Mouse (Mus musculus) MEL (cell line): Measurements from ENCODE around the gene Vsig8. TPM values are rescaled to one million over a fixed set of nuclear protein-coding genes. Genes with fewer than 3 reads are reported as not detected.

Source experiments
- DNase-seq: peaks from one replicate; pipeline ENCODE4 v3.0.0; 2011; ENCODE audit warnings: low read depth, low spot score
- H3K27ac ChIP-seq: 2 replicates; pipeline ENCODE4 v1.5.1; 2012; ENCODE audit warnings: low read depth, mild to moderate bottlenecking, control low read depth, low read length, moderate library complexity; ENCODE audit not compliant: control insufficient read depth
- H3K27me3 ChIP-seq, 2 experiments: fragments of 150-350 bp in 1 of 2; sonication (generic) in 1 of 2; 2 replicates each; pipeline ENCODE4 v1.6.1; 2012; ENCODE audit warnings: low read length in 2 of 2, mild to moderate bottlenecking in 2 of 2, improper control_type of control experiment in 1 of 2, moderate library complexity in 1 of 2; ENCODE audit not compliant: insufficient read depth in 2 of 2, control insufficient read depth in 1 of 2
- H3K36me3 ChIP-seq, 2 experiments: 2 replicates each; pipeline ENCODE4 v1.6.1; 2012 to 2014; ENCODE audit warnings: low read length in 2 of 2, improper control_type of control experiment in 1 of 2, inconsistent platforms in 1 of 2, mild to moderate bottlenecking in 1 of 2; ENCODE audit not compliant: insufficient read depth in 2 of 2, control insufficient read depth in 1 of 2
- H3K4me1 ChIP-seq, 2 experiments: fragments of 150-350 bp in 1 of 2; sonication (generic) in 1 of 2; 2 replicates each; pipeline ENCODE4 v1.6.1; 2012; ENCODE audit warnings: low read length in 2 of 2, improper control_type of control experiment in 1 of 2, mild to moderate bottlenecking in 1 of 2; ENCODE audit not compliant: insufficient read depth in 2 of 2, control insufficient read depth in 1 of 2
- H3K4me3 ChIP-seq, 2 experiments: fragments of 150-350 bp in 1 of 2; sonication (generic) in 1 of 2; 2 replicates each; pipeline ENCODE4 v1.5.1; 2012; ENCODE audit warnings: low read depth in 2 of 2, low read length in 2 of 2, mild to moderate bottlenecking in 2 of 2, moderate library complexity in 2 of 2, control low read depth in 1 of 2, improper control_type of control experiment in 1 of 2; ENCODE audit not compliant: control insufficient read depth in 1 of 2, insufficient read depth in 1 of 2
- H3K79me2 ChIP-seq: 2 replicates; pipeline ENCODE4 v1.6.1; 2012; ENCODE audit warnings: mild to moderate bottlenecking, low read length, moderate library complexity; ENCODE audit not compliant: control insufficient read depth, poor library complexity, insufficient read depth
- H3K9ac ChIP-seq: 2 replicates; pipeline ENCODE4 v1.6.1; 2012; ENCODE audit warnings: low read depth, mild to moderate bottlenecking, control low read depth, low read length, moderate library complexity; ENCODE audit not compliant: control insufficient read depth, poor library complexity, severe bottlenecking
- H3K9me3 ChIP-seq: fragments of 150-350 bp; sonication (generic); replicated peaks from 2 replicates; pipeline ENCODE4 v1.6.1; 2012; ENCODE audit warnings: mild to moderate bottlenecking, low read length, improper control_type of control experiment, moderate library complexity; ENCODE audit not compliant: insufficient read depth
- CHD1 ChIP-seq: IDR thresholded peaks from 2 replicates; pipeline ENCODE4 v1.6.1; 2012; ENCODE audit warnings: low read depth, mild to moderate bottlenecking, inconsistent platforms, low read length, improper control_type of control experiment
- GATA1 ChIP-seq: IDR thresholded peaks from 2 replicates; pipeline ENCODE4 v1.6.1; 2011; ENCODE audit warnings: low read depth, low read length, improper control_type of control experiment
- JUND ChIP-seq: IDR thresholded peaks from 2 replicates; pipeline ENCODE4 v1.6.1; 2011; ENCODE audit warnings: low read depth, mild to moderate bottlenecking, improper control_type of control experiment, low read length
- KAT2A ChIP-seq: conservative IDR thresholded peaks from 2 replicates; pipeline ENCODE4 v1.6.1; 2012; ENCODE audit warnings: low read depth, low read length, improper control_type of control experiment, inconsistent platforms
- MAFK ChIP-seq: IDR thresholded peaks from 2 replicates; pipeline ENCODE4 v1.6.1; 2011; ENCODE audit warnings: low read depth, mild to moderate bottlenecking, low read length, improper control_type of control experiment, borderline replicate concordance
- MEF2A ChIP-seq: IDR thresholded peaks from 2 replicates; pipeline ENCODE4 v1.6.1; 2014; ENCODE audit warnings: low read depth, mild to moderate bottlenecking, inconsistent platforms, low read length, improper control_type of control experiment; ENCODE audit not compliant: poor library complexity, insufficient replicate concordance, severe bottlenecking; ENCODE audit errors: extremely low read depth
- MYB ChIP-seq: IDR thresholded peaks from 2 replicates; pipeline ENCODE4 v1.6.1; 2011; ENCODE audit warnings: mild to moderate bottlenecking, low read depth, low read length, improper control_type of control experiment
- MYC ChIP-seq: IDR thresholded peaks from 2 replicates; pipeline ENCODE4 v1.6.1; 2011; ENCODE audit warnings: low read depth, mild to moderate bottlenecking, low read length, improper control_type of control experiment, moderate library complexity
- NELFE ChIP-seq: IDR thresholded peaks from 2 replicates; pipeline ENCODE4 v1.6.1; 2011; ENCODE audit warnings: low read depth, low read length, improper control_type of control experiment
- NRF1 ChIP-seq: IDR thresholded peaks from 2 replicates; pipeline ENCODE4 v1.6.1; 2014; ENCODE audit warnings: low read depth, mild to moderate bottlenecking, inconsistent platforms, low read length, improper control_type of control experiment, moderate library complexity; ENCODE audit not compliant: poor library complexity, insufficient read depth, severe bottlenecking
- POLR2A ChIP-seq, 2 experiments: IDR thresholded peaks; 2 replicates each; pipeline ENCODE4 v1.6.1; 2011 to 2012; ENCODE audit warnings: low read length in 2 of 2, mild to moderate bottlenecking in 2 of 2, control low read depth in 1 of 2, improper control_type of control experiment in 1 of 2, low read depth in 1 of 2, moderate library complexity in 1 of 2; ENCODE audit not compliant: control insufficient read depth in 1 of 2, insufficient read depth in 1 of 2, poor library complexity in 1 of 2
- POLR2AphosphoS2 ChIP-seq: IDR thresholded peaks from 2 replicates; pipeline ENCODE4 v1.6.1; 2011; ENCODE audit warnings: low read length, improper control_type of control experiment
- RCOR1 ChIP-seq: IDR thresholded peaks from 2 replicates; pipeline ENCODE4 v1.6.1; 2012; ENCODE audit warnings: low read depth, mild to moderate bottlenecking, inconsistent platforms, low read length, improper control_type of control experiment
- SIN3A ChIP-seq: IDR thresholded peaks from 2 replicates; pipeline ENCODE4 v1.6.1; 2012; ENCODE audit warnings: low read length, improper control_type of control experiment, inconsistent platforms
- SMC3 ChIP-seq: IDR thresholded peaks from 2 replicates; pipeline ENCODE4 v1.6.1; 2011; ENCODE audit warnings: low read depth, low read length, improper control_type of control experiment
- TCF12 ChIP-seq: IDR thresholded peaks from 2 replicates; pipeline ENCODE4 v1.6.1; 2014; ENCODE audit warnings: low read depth, mild to moderate bottlenecking, inconsistent platforms, low read length, improper control_type of control experiment, moderate library complexity
- UBTF ChIP-seq: IDR thresholded peaks from 2 replicates; pipeline ENCODE4 v1.6.1; 2012; ENCODE audit warnings: low read depth, mild to moderate bottlenecking, inconsistent platforms, low read length, improper control_type of control experiment, moderate library complexity, borderline replicate concordance; ENCODE audit not compliant: insufficient read depth
- USF1 ChIP-seq: IDR thresholded peaks from 2 replicates; pipeline ENCODE4 v1.6.1; 2014; ENCODE audit warnings: low read depth, mild to moderate bottlenecking, inconsistent platforms, low read length, improper control_type of control experiment, moderate library complexity
- USF2 ChIP-seq, 2 experiments: IDR thresholded peaks; 2 replicates each; pipeline ENCODE4 v1.6.1; 2011 to 2012; ENCODE audit warnings: improper control_type of control experiment in 2 of 2, low read length in 2 of 2, borderline replicate concordance in 1 of 2, inconsistent platforms in 1 of 2, low read depth in 1 of 2, mild to moderate bottlenecking in 1 of 2; ENCODE audit not compliant: insufficient read depth in 1 of 2
- ZC3H11A ChIP-seq: IDR thresholded peaks from 2 replicates; pipeline ENCODE4 v1.6.1; 2012; ENCODE audit warnings: low read depth, mild to moderate bottlenecking, inconsistent platforms, low read length, improper control_type of control experiment
- ZKSCAN1 ChIP-seq: IDR thresholded peaks from 2 replicates; pipeline ENCODE4 v1.6.1; 2012; ENCODE audit warnings: low read depth, mild to moderate bottlenecking, inconsistent platforms, low read length, improper control_type of control experiment, moderate library complexity
- polyA plus RNA-seq, 2 experiments: library from polyadenylated mRNA; stranded (reverse) in 1 of 2; unstranded in 1 of 2; fragments of >175 nt in 1 of 2; fragments of >200 nt in 1 of 2; gene quantifications; 2 replicates each; pipeline versions ENCODE4 v1.2.1 to v1.2.4; 2012; ENCODE audit warnings: low replicate concordance in 2 of 2, low read depth in 1 of 2; ENCODE audit not compliant: insufficient read length in 2 of 2, insufficient read depth in 1 of 2, missing spikeins in 1 of 2
- total RNA-seq: library from RNA; depleted of rRNA; stranded (reverse); fragments of 300-350 nt; gene quantifications from 2 replicates; pipeline ENCODE4 v1.2.3, GENCODE M21; 2012

Gene Vsig8
- total and polyA plus RNA-seq, 3 experiments = not detected

- no peak overlapping the region for H3K4me3 ChIP-seq
- H3K27me3 ChIP-seq = peaks cover 1 to 2% of the 10 kb centered on the region in 2 experiments; a peak in 1 of 4 replicates
- no peak overlapping the region for H3K27ac ChIP-seq
- DNase-seq = no peak
- TF ChIP-seq GATA1 (no peak), SIN3A (no peak), MYB (no peak), TCF12 (no peak), KAT2A (no peak), UBTF (no peak), POLR2A (IDR thresholded peaks at IDR 0.05; ENCODE audit: control insufficient read depth in 1 of 2, insufficient read depth in 1 of 2, low read depth in 1 of 2, low read length in 2 of 2, poor library complexity in 1 of 2) (no peak), ZC3H11A (no peak), MYC (no peak), POLR2AphosphoS2 (no peak), NELFE (no peak), MAFK (no peak), MEF2A (no peak), CHD1 (no peak), ZKSCAN1 (no peak), JUND (no peak), USF2 (IDR thresholded peaks at IDR 0.05; ENCODE audit: borderline replicate concordance in 1 of 2, insufficient read depth in 1 of 2, low read depth in 1 of 2, low read length in 2 of 2) (no peak)
- H3K9me3 ChIP-seq = no peaks in the 10 kb centered on the region
- H3K4me1 ChIP-seq = no peaks in the 10 kb centered on the region
- H3K36me3 ChIP-seq = no peaks in the 10 kb centered on the region
- H3K79me2 ChIP-seq = no peaks in the 10 kb centered on the region
- no peak overlapping the region for H3K9ac ChIP-seq
These were observed 10.4 kb downstream of the Vsig8 start for GRCm38 (mm10) chr1:172566131-172566530.

- Histone ChIP-seq H3K36me3 (no peaks in the 10 kb centered on the region), H3K4me1 (no peaks in the 10 kb centered on the region), H3K27me3 (peaks cover 2 to 3% of the 10 kb centered on the region in 2 experiments; a peak in 2 of 4 replicates), H3K9me3 (no peaks in the 10 kb centered on the region), H3K4me3 (no peak overlapping the region), H3K9ac (no peak overlapping the region), H3K27ac (no peak overlapping the region), H3K79me2 (no peaks in the 10 kb centered on the region)
- no peak for TF ChIP-seq NRF1
- no peak for TF ChIP-seq USF1
- TF ChIP-seq MYB = no peak
- no peak for TF ChIP-seq MEF2A
- no peak for TF ChIP-seq RCOR1
- TF ChIP-seq SMC3 = no peak
- no peak for DNase-seq
These were observed 12.0 kb downstream of the Vsig8 start for GRCm38 (mm10) chr1:172567758-172568157.
